Mouse (Mus musculus) lung, embryonic 15.5 days (tissue): ENCODE measurements around the gene Rsph1. TPM values are rescaled to one million over a fixed set of nuclear protein-coding genes. Genes with fewer than 3 reads are reported as not detected.

Experiments used
- ATAC-seq: fragments of 200-750 bp; cut with Nextera tagmentation; 2 replicates; pipeline ENCODE4 v1.8.0; 2017; ENCODE audit warnings: moderate number of reproducible peaks, borderline replicate concordance; ENCODE audit not compliant: low FRiP score, low TSS enrichment; ENCODE audit errors: extremely low read depth
- H3K27ac ChIP-seq: fragments of 300-500 bp; sonication (generic); 2 replicates; pipeline ENCODE4 v1.5.1; 2015; ENCODE audit warnings: moderate library complexity, mild to moderate bottlenecking, inconsistent platforms
- H3K27me3 ChIP-seq: fragments of 300-500 bp; sonication (generic); 2 replicates; pipeline ENCODE4 v1.6.1; 2015; ENCODE audit warnings: inconsistent platforms
- H3K36me3 ChIP-seq: fragments of 300-500 bp; sonication (generic); 2 replicates; pipeline ENCODE4 v1.6.1; 2015; ENCODE audit warnings: inconsistent platforms
- H3K4me1 ChIP-seq: fragments of 300-500 bp; sonication (generic); 2 replicates; pipeline ENCODE4 v1.6.1; 2015; ENCODE audit warnings: inconsistent platforms
- H3K4me2 ChIP-seq: fragments of 300-500 bp; sonication (generic); 2 replicates; pipeline ENCODE4 v1.6.1; 2015; ENCODE audit warnings: inconsistent platforms, mild to moderate bottlenecking, moderate library complexity
- H3K4me3 ChIP-seq: fragments of 300-500 bp; sonication (generic); 2 replicates; pipeline ENCODE4 v1.5.1; 2015; ENCODE audit warnings: mild to moderate bottlenecking, inconsistent platforms
- H3K9ac ChIP-seq: fragments of 300-500 bp; sonication (generic); 2 replicates; pipeline ENCODE4 v1.6.1; 2015; ENCODE audit warnings: inconsistent platforms
- H3K9me3 ChIP-seq: fragments of 300-500 bp; sonication (generic); 2 replicates; pipeline ENCODE4 v1.6.1; 2016; ENCODE audit warnings: inconsistent platforms
- WGBS: fragments of 180-500 bp; shearing (Covaris S2); methylation state at CpG from one replicate; pipeline ENCODE4 v1.1.7; 2015; 5-methylcytosine and 5-hydroxymethylcytosine counted together
- polyA plus RNA-seq: library from polyadenylated mRNA; unstranded; fragments of >200 nt; fragmentation: Nextera tagmentation; extraction: Ambion mirVana; gene quantifications from 2 replicates; pipeline ENCODE4 v1.2.1, GENCODE M21; 2015

The Rsph1 gene
- polyA plus RNA-seq, 1 experiment from 2014 or later, result 8.1 TPM

DNA sequence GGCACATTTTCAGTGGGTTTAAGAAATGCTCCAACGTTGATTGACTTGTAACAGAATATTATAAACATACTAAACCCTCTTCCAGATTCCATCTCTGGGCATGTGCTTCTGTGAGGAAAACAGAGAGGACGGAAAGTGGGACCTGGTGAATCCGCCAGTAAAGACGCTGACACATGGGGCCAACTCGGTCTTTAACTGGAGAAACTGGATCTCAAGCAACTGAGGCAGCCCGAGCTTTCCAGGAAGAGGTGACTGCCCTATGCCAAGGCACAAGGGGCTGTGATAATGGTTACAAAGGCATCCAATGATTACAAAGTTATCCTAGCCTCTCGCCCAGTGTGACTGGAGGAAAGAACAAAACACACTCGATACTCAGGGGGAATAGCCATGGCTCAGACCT is 36.0 kb downstream of the Rsph1 start:
- H3K4me3 ChIP-seq, result no peak overlapping the region
- no peak overlapping the region for H3K4me2 ChIP-seq
- H3K4me1 ChIP-seq, result no peaks in the 10 kb centered on the region
- no peaks in the 10 kb centered on the region for H3K27me3 ChIP-seq
- no peak for ATAC-seq
- no peaks in the 10 kb centered on the region for H3K36me3 ChIP-seq
- no peaks in the 10 kb centered on the region for H3K9me3 ChIP-seq
- 75% methylated on average over 8 of the region's 8 CpGs for WGBS
- no peak overlapping the region for H3K9ac ChIP-seq
- H3K27ac ChIP-seq, result no peak overlapping the region

DNA sequence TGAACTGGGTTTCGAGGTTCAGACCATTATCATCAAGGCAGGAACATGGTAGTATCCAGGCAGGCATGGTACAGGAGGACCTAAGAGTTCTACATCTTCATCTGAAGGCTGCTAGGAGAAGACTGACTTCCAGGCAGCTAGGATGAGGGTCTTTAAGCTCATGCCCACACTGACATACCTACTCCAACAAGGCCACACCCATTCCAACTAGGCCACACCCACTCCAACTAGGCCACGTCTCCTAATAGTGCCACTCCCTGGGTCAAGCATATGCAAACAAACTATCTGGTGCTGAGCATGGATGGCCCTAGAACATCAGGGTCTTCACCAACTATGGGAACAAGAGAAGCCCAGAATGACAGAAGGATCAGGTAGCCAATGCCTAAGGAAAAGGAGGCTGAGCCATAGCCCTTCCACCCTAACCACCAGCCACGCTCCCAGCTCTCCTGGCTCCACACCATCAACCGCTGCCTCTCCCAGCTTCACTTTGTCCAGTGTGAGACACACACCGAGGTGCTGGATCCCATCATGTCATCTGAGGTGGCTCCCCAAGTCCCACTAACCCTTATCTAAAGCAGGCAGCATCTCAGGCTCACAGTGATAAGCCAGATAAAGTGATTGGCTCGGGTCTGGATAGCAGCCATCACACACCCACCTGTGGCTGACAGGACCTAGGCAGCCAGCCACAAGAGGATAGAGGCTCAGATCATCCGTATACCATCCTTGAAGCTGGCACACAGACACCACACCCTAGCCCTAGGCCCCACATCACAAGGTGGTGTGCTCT is 38.8 kb downstream of the Rsph1 start:
- WGBS, result 69% methylated on average over 7 of the region's 7 CpGs
- H3K4me3 ChIP-seq, result no peak overlapping the region

DNA sequence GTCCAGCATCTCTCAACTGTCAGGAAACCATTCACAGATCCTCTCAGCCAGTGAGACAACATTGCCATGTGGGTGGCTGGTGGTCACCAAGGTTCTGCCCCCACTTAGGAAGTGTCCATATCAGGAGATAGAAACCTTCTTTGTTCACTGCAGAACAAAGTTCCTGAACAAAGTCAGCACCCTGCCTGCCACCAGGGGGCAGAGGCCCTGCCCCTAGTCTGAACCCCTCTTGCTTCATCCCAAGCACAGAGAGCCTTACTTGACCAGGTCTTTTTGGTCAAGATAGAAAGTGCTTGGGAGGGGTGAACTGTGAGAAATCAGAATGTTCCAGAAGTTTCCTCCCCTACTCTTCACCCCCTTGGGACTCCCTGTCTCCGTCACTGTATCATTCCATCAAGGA is 41.3 kb downstream of the Rsph1 start:
- Histone ChIP-seq H3K9me3 (no peaks in the 10 kb centered on the region), H3K9ac (no peak overlapping the region), H3K4me1 (no peaks in the 10 kb centered on the region), H3K4me3 (no peak overlapping the region), H3K36me3 (no peaks in the 10 kb centered on the region), H3K27me3 (no peaks in the 10 kb centered on the region), H3K27ac (no peak overlapping the region), H3K4me2 (no peak overlapping the region)
- ATAC-seq, result no peak
- 93% methylated on average over 1 of the region's 1 CpGs for WGBS

More for the DNA sequence above, 38.8 kb downstream of the Rsph1 start:
- no peak overlapping the region for H3K9ac ChIP-seq
- no peak overlapping the region for H3K4me2 ChIP-seq
- no peak overlapping the region for H3K27ac ChIP-seq
- no peak for ATAC-seq
- H3K4me1 ChIP-seq, result no peaks in the 10 kb centered on the region
- H3K36me3 ChIP-seq, result no peaks in the 10 kb centered on the region
- H3K9me3 ChIP-seq, result no peaks in the 10 kb centered on the region
- H3K27me3 ChIP-seq, result no peaks in the 10 kb centered on the region

DNA sequence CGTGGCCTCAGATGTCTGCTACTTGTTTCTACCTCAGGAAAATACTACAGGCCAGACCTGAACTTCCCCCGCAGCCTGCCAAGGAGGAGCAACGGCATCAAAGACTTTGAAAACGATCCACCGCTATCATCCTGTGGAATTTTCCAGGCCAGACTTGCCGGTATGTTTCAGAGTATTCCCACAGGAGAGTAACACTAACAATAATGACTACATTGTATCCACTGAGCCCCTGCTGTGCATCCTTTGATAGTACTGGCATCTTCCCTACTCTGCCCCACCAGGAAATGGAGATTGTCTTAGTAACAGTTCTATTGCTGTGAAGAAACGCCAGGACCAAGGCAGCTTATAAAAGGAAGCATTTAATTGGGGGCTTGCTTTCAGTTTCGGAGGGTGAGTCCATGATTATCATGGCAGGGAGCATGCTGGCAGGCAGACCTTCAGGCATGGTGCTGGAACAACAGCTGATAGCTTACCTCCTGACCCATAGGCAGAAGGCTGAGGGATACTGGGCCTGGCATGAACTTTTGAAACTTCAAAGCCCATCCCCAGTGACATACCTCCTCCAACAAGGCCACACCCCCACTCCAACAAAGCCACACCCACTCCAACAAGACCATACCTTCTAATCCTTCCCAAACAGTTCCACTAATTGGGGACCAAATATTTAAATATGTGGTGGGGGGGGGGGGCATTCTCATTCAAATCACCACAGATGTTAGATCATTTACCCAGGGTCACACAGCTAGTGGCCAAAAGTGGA is 44.8 kb downstream of the Rsph1 start:
- Histone ChIP-seq H3K4me3 (no peak overlapping the region), H3K27ac (no peak overlapping the region), H3K9me3 (no peaks in the 10 kb centered on the region), H3K4me1 (no peaks in the 10 kb centered on the region), H3K27me3 (no peaks in the 10 kb centered on the region), H3K9ac (no peak overlapping the region), H3K4me2 (no peak overlapping the region), H3K36me3 (no peaks in the 10 kb centered on the region)
- 46% methylated on average over 8 of the region's 8 CpGs for WGBS
- no peak for ATAC-seq

DNA sequence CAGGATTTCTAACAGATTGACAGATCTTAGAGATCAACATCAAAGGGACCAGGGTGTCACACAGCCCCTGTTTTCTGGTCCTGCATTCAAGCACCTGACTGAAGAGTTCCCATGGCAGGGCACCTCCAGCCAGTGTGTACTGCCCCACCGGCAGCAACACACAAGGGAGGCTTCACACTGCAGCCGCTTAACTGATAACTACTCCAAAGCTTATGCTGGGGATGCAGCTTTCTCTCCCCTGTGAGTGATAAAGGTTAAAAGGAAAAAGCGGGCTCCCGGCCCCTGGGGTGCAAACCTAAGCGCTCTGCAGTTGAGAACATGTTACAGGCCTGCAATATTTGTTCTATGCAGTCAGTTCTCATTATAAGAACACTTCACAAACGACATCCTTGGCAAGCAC is 45.4 kb downstream of the Rsph1 start:
- Histone ChIP-seq H3K36me3 (no peaks in the 10 kb centered on the region), H3K27ac (no peak overlapping the region), H3K27me3 (no peaks in the 10 kb centered on the region), H3K4me2 (no peak overlapping the region), H3K9ac (no peak overlapping the region), H3K4me1 (no peaks in the 10 kb centered on the region), H3K9me3 (no peaks in the 10 kb centered on the region), H3K4me3 (no peak overlapping the region)
- WGBS, result 45% methylated on average over 6 of the region's 6 CpGs
- ATAC-seq, result no peak

DNA sequence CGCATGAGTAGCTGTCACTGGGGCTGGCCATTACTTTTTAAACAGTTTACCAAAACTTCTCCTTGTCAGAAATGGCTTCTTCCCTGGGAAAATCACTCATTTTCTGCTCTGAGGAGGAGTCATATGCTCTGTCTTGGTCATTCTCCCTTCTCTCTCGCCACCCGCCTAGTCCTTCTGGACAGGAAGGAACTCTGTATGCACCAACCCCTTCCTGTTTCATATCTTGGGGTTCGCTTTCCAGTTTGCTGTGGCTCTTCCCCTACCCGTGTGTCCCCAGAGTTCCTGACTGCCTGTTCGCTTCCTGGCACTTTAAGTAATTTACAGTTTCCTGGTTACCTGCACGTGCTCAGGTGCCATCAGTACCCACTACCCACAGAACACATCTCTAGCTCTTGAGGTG is 50.3 kb downstream of the Rsph1 start:
- Histone ChIP-seq H3K27ac (no peak overlapping the region), H3K4me2 (no peak overlapping the region), H3K27me3 (no peaks in the 10 kb centered on the region), H3K9me3 (no peaks in the 10 kb centered on the region), H3K4me1 (peaks cover 21% of the 10 kb centered on the region; the same call in 1 of the 2 replicates), H3K9ac (no peak overlapping the region), H3K36me3 (no peaks in the 10 kb centered on the region), H3K4me3 (no peak overlapping the region)
- no peak for ATAC-seq
- WGBS, result 62% methylated on average over 7 of the region's 7 CpGs

DNA sequence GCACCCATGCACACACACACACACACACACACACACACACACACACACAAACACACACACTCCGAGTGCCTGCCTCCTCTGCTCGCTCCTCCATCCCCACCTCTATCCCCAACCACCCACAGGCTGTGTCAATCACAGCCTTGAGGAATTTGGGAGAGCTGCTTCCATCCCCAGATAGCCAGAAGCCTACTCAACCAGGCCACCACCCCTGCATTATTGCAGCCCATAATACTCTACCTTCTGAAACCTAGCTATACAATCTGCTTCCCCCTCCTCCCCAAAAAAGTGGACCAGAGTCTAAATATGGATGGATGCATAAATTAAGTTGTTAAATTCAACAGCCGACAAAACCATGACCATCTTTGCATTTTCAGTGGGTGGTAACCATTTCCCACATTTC is 50.8 kb downstream of the Rsph1 start:
- no peaks in the 10 kb centered on the region for H3K36me3 ChIP-seq
- no peaks in the 10 kb centered on the region for H3K9me3 ChIP-seq
- WGBS, result 73% methylated on average over 2 of the region's 3 CpGs
- no peak overlapping the region for H3K9ac ChIP-seq
- ATAC-seq, result no peak
- H3K27ac ChIP-seq, result no peak overlapping the region
- no peak overlapping the region for H3K4me2 ChIP-seq
- peaks cover 21% of the 10 kb centered on the region; the same call in 1 of the 2 replicates for H3K4me1 ChIP-seq
- no peak overlapping the region for H3K4me3 ChIP-seq
- H3K27me3 ChIP-seq, result no peaks in the 10 kb centered on the region

DNA sequence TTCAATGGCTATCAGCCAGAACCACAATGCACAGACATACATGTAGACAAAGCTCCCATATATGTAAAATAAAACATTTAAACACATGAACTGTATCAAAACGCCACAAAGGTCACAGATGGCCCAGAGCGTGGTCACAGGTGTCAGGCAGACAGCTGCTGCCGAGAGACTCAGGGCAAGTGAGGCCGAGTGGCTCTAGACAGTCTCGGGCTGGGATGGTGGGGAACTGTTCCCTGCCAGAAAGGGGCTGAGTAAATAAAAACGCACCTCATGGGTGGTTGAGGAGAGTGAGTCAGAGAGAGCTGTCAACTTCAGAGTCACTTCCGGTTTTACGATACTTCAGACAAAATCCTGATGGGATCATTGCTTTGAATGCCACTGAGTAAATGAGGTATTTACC is 52.6 kb downstream of the Rsph1 start:
- WGBS, result 60% methylated on average over 8 of the region's 8 CpGs
- Histone ChIP-seq H3K9ac (no peak overlapping the region), H3K9me3 (no peaks in the 10 kb centered on the region), H3K4me2 (no peak overlapping the region), H3K4me1 (peaks cover 29% of the 10 kb centered on the region; the same call in 1 of the 2 replicates), H3K27me3 (no peaks in the 10 kb centered on the region), H3K4me3 (no peak overlapping the region), H3K36me3 (no peaks in the 10 kb centered on the region), H3K27ac (no peak overlapping the region)
- no peak for ATAC-seq

DNA sequence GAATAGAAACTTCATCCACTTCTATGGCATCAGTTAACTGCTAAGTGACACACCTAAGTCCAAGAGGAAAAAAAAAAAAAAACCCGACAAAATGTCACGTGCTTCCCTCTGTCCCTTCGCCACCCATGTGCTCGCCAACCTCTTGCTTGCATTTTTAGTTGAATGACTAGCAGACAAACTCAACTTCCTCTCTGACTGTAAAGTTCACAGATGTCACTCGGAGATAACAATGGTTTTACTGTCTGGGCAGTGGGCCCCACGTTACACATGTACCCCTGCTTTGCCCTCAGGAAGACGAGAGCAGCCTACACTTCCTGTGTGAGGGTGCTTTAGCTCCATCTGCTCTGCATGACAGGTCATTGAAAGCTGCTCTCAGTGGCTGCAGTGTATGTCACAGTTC is 53.3 kb downstream of the Rsph1 start:
- Histone ChIP-seq H3K27me3 (no peaks in the 10 kb centered on the region), H3K4me1 (peaks cover 29% of the 10 kb centered on the region; the same call in 1 of the 2 replicates), H3K4me2 (no peak overlapping the region), H3K27ac (no peak overlapping the region), H3K4me3 (no peak overlapping the region), H3K36me3 (no peaks in the 10 kb centered on the region), H3K9ac (no peak overlapping the region), H3K9me3 (no peaks in the 10 kb centered on the region)
- no peak for ATAC-seq
- WGBS, result 38% methylated on average over 7 of the region's 7 CpGs

DNA sequence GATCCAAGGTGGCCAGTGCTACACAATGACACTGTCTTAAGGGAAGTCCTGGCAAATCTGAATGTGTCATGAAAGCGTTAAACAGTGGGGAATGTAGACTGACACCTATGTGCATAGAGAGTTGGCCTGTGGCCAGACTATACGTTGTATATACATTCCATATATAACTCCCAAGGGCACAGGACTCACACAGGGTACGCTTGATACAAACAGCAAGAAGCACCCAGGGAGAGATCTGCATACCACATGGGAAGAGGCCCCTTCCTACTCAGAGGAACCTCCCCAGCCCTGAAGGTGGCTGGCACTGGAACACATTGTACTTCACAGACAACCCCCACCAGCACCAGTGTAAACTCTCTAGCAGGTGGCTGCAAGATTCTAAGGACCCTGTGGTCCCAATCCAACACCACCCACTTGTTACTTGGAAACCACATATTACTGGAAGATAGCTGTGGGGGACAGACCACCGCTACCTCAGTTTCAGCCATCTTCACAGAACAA is 54.3 kb downstream of the Rsph1 start:
- Histone ChIP-seq H3K36me3 (no peaks in the 10 kb centered on the region), H3K4me2 (no peak overlapping the region), H3K9me3 (no peaks in the 10 kb centered on the region), H3K27me3 (no peaks in the 10 kb centered on the region), H3K27ac (no peak overlapping the region), H3K4me1 (peaks cover 29% of the 10 kb centered on the region; the same call in 1 of the 2 replicates), H3K4me3 (no peak overlapping the region), H3K9ac (no peak overlapping the region)
- WGBS, result 26% methylated on average over 4 of the region's 4 CpGs
- peak; percentile 39; the same call in 1 of the 2 replicates for ATAC-seq

DNA sequence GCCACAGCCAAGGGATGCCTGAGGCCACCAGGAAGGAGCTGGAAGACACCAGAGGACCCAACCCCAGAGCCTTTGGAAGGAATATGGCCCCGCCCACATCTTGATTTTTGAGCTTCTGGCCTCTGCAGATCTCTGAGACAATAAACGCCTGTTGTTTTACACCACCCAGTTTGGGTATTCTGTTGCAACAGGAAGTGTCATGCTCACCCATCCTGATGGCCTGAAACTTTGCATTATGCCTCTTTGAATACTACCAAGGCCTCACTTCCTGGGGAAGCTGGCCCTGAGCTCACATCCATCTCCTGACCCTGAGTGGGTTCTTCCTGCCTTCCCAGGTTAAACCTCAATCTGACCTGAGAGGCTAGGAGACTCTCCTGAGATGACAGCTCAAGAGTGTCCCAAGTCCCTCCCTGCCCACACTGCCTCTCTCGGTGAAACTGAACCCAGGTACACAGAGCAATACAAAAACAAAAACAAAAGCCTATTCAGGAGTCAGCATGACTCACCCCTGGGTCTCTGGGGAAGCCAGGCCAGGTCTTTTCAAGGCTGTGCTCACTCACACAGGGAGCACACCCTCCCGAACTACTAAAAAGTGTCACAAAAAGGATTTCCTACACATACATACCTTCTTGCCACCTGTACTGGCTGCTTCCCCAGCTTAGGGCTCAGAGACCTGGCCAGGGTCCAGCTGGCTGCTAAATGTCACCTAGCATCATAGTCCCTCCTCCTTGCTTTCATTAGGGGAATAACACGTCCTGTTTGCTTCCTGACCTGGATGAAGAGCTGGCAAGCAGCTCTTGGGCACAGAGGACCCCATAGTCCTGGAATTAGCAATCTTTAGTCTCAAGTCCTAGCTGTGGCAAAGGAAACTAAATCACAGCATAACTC is 60.9 kb downstream of the Rsph1 start:
- Histone ChIP-seq H3K4me3 (no peak overlapping the region), H3K36me3 (no peaks in the 10 kb centered on the region), H3K4me1 (0 out of 2 replicates have a peak, but pooled peaks cover 8% of the 10 kb centered on the region), H3K27me3 (no peaks in the 10 kb centered on the region), H3K9me3 (no peaks in the 10 kb centered on the region), H3K9ac (no peak overlapping the region), H3K4me2 (no peak overlapping the region), H3K27ac (0 out of 2 replicates have a peak overlapping the region, but pooled peaks have one; percentile 15)
- WGBS, result 40% methylated on average over 5 of the region's 5 CpGs
- ATAC-seq, result no peak
